Mouse (Mus musculus): Measurements from ENCODE around the gene Tssc4. TPM values are rescaled to one million over a fixed set of nuclear protein-coding genes. Genes with fewer than 3 reads are reported as not detected.

Gene Tssc4
- 98.9 and 100 TPM in 2 replicates for polyA plus RNA-seq (2015; fragmentation: Nextera tagmentation; extraction: Ambion mirVana)

- Histone ChIP-seq H3K27ac (ENCODE audit: low read length) (peak within 1 kb of the TSS; percentile 98), H3K4me1 (replicated peaks; ENCODE audit: control insufficient read depth, insufficient read depth, low read length) (peaks cover 22% of the 10 kb centered on the region), H3K9me3 (ENCODE audit: control insufficient read depth, low read length) (no peaks in the 10 kb centered on the region), H3K4me2 (ENCODE audit: low read depth, low read length) (peak within 1 kb of the TSS; percentile 90), H3K36me3 (ENCODE audit: control insufficient read depth, insufficient read depth, low read length) (peaks cover 37% of the 10 kb centered on the region), H3K27me3 (ENCODE audit: control insufficient read depth, insufficient read depth, low read depth, low read length) (no peaks in the 10 kb centered on the region), H3K4me3 (ENCODE audit: low read length) (peak within 1 kb of the TSS; percentile 78), H3K9ac (ENCODE audit: low read length) (peak within 1 kb of the TSS; percentile 96)
- ATAC-seq (ENCODE audit: low read depth), result peak; percentile 97
- under 1% methylated on average over 51 of the region's 51 CpGs for WGBS
These were observed at the start of gene Tssc4 for GRCm38 (mm10) chr7:143068882-143069591. Gene Tssc4 (plus strand): TSS chr7:143069249.

- H3K4me1 ChIP-seq (replicated peaks; ENCODE audit: control insufficient read depth, insufficient read depth, low read length), result peaks cover 21% of the 10 kb centered on the region
- H3K27me3 ChIP-seq (ENCODE audit: control insufficient read depth, insufficient read depth, low read depth, low read length), result no peaks in the 10 kb centered on the region
- H3K4me3 ChIP-seq (ENCODE audit: low read length), result no peak overlapping the region
- no peak overlapping the region for H3K9ac ChIP-seq (ENCODE audit: low read length)
- H3K4me2 ChIP-seq (ENCODE audit: low read depth, low read length), result no peak overlapping the region
- ATAC-seq (ENCODE audit: low read depth), result no peak
- H3K27ac ChIP-seq (ENCODE audit: low read length), result no peak overlapping the region
- no peaks in the 10 kb centered on the region for H3K9me3 ChIP-seq (ENCODE audit: control insufficient read depth, low read length)
- H3K36me3 ChIP-seq (ENCODE audit: control insufficient read depth, insufficient read depth, low read length), result no peaks in the 10 kb centered on the region; the same call in 1 of the 2 replicates
These were observed 49.0 kb upstream of the Tssc4 start for GRCm38 (mm10) chr7:143020040-143020439.

- WGBS, result 70% methylated on average over 3 of the region's 3 CpGs
- no peak overlapping the region for H3K4me3 ChIP-seq (ENCODE audit: low read length)
- H3K27ac ChIP-seq (ENCODE audit: low read length), result no peak overlapping the region
- H3K4me1 ChIP-seq (replicated peaks; ENCODE audit: control insufficient read depth, insufficient read depth, low read length), result peaks cover 13% of the 10 kb centered on the region
- no peak overlapping the region for H3K4me2 ChIP-seq (ENCODE audit: low read depth, low read length)
- no peak overlapping the region for H3K9ac ChIP-seq (ENCODE audit: low read length)
- H3K27me3 ChIP-seq (ENCODE audit: control insufficient read depth, insufficient read depth, low read depth, low read length), result no peaks in the 10 kb centered on the region
- H3K9me3 ChIP-seq (ENCODE audit: control insufficient read depth, low read length), result no peaks in the 10 kb centered on the region
- no peaks in the 10 kb centered on the region; the same call in 1 of the 2 replicates for H3K36me3 ChIP-seq (ENCODE audit: control insufficient read depth, insufficient read depth, low read length)
- no peak for ATAC-seq (ENCODE audit: low read depth)
These were observed 48.3 kb upstream of the Tssc4 start for GRCm38 (mm10) chr7:143020764-143021163.

- no peak for ATAC-seq (ENCODE audit: low read depth)
- Histone ChIP-seq H3K36me3 (ENCODE audit: control insufficient read depth, insufficient read depth, low read length) (no peaks in the 10 kb centered on the region; the same call in 1 of the 2 replicates), H3K9ac (ENCODE audit: low read length) (no peak overlapping the region), H3K4me1 (replicated peaks; ENCODE audit: control insufficient read depth, insufficient read depth, low read length) (peaks cover 5% of the 10 kb centered on the region), H3K4me2 (ENCODE audit: low read depth, low read length) (no peak overlapping the region), H3K9me3 (ENCODE audit: control insufficient read depth, low read length) (no peaks in the 10 kb centered on the region), H3K27me3 (ENCODE audit: control insufficient read depth, insufficient read depth, low read depth, low read length) (no peaks in the 10 kb centered on the region), H3K4me3 (ENCODE audit: low read length) (no peak overlapping the region), H3K27ac (ENCODE audit: low read length) (no peak overlapping the region)
- 44% methylated on average over 5 of the region's 5 CpGs for WGBS
These were observed 47.5 kb upstream of the Tssc4 start for GRCm38 (mm10) chr7:143021356-143022164.

DNA sequence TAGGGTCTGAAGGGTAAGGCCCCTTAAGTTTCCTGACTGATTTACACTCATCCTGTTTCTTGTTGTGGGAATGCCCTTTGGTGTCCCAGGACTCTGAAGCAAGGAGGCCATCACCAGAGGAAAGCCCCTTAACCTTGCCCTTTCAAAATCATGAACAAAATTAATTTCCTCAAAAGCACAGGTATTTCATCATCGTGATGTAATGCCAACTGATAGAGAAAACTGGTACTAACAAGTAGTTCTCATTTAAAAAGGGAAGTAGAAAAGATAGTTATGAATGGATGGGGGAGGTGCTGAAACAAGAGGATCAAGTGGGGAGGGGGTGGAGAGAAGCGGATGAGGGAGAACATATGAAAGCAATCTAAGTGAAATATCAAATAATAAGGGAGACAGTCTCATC, 45.5 kb upstream of the Tssc4 start:
- Histone ChIP-seq H3K9me3 (ENCODE audit: control insufficient read depth, low read length) (no peaks in the 10 kb centered on the region), H3K4me2 (ENCODE audit: low read depth, low read length) (no peak overlapping the region), H3K4me3 (ENCODE audit: low read length) (no peak overlapping the region), H3K27me3 (ENCODE audit: control insufficient read depth, insufficient read depth, low read depth, low read length) (no peaks in the 10 kb centered on the region), H3K4me1 (replicated peaks; ENCODE audit: control insufficient read depth, insufficient read depth, low read length) (peaks cover 8% of the 10 kb centered on the region), H3K27ac (ENCODE audit: low read length) (no peak overlapping the region), H3K36me3 (ENCODE audit: control insufficient read depth, insufficient read depth, low read length) (no peaks in the 10 kb centered on the region; the same call in 1 of the 2 replicates), H3K9ac (ENCODE audit: low read length) (no peak overlapping the region)
- ATAC-seq (ENCODE audit: low read depth), result no peak
- 85% methylated on average over 2 of the region's 2 CpGs for WGBS

GRCm38 (mm10) chr7:143024293-143024692, 44.8 kb upstream of the Tssc4 start:
- ATAC-seq (ENCODE audit: low read depth), result no peak
- peaks cover 8% of the 10 kb centered on the region for H3K4me1 ChIP-seq (replicated peaks; ENCODE audit: control insufficient read depth, insufficient read depth, low read length)
- H3K27ac ChIP-seq (ENCODE audit: low read length), result no peak overlapping the region
- no peaks in the 10 kb centered on the region for H3K27me3 ChIP-seq (ENCODE audit: control insufficient read depth, insufficient read depth, low read depth, low read length)
- no peaks in the 10 kb centered on the region; the same call in 1 of the 2 replicates for H3K36me3 ChIP-seq (ENCODE audit: control insufficient read depth, insufficient read depth, low read length)
- 80% methylated on average over 1 of the region's 1 CpGs for WGBS
- no peak overlapping the region for H3K4me3 ChIP-seq (ENCODE audit: low read length)
- H3K4me2 ChIP-seq (ENCODE audit: low read depth, low read length), result no peak overlapping the region
- no peaks in the 10 kb centered on the region for H3K9me3 ChIP-seq (ENCODE audit: control insufficient read depth, low read length)
- H3K9ac ChIP-seq (ENCODE audit: low read length), result no peak overlapping the region

DNA sequence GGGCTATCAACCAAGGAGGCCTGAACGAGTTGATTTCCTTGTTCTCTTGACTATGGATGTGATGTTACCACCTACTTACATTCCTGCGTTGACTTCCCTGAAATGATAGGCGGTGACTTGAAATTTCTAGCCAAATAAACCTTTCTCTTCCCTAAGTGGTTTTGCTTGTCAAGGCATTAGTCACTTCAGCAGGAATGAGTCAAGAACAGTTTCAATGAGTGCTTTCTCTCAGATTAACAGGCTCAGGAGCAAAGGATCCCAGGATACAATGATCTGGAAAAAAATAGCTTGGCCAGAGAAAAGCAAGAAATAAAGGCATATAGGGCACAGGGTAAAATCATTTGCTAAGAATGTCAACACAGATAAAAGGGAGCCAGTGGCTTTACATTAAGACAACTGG, 43.6 kb upstream of the Tssc4 start:
- no peak overlapping the region for H3K4me2 ChIP-seq (ENCODE audit: low read depth, low read length)
- H3K9me3 ChIP-seq (ENCODE audit: control insufficient read depth, low read length), result no peaks in the 10 kb centered on the region
- H3K36me3 ChIP-seq (ENCODE audit: control insufficient read depth, insufficient read depth, low read length), result no peaks in the 10 kb centered on the region; the same call in 1 of the 2 replicates
- no peaks in the 10 kb centered on the region for H3K27me3 ChIP-seq (ENCODE audit: control insufficient read depth, insufficient read depth, low read depth, low read length)
- no peak overlapping the region for H3K27ac ChIP-seq (ENCODE audit: low read length)
- no peak for ATAC-seq (ENCODE audit: low read depth)
- WGBS, result 72% methylated on average over 3 of the region's 3 CpGs
- H3K9ac ChIP-seq (ENCODE audit: low read length), result no peak overlapping the region
- H3K4me1 ChIP-seq (replicated peaks; ENCODE audit: control insufficient read depth, insufficient read depth, low read length), result peaks cover 8% of the 10 kb centered on the region
- H3K4me3 ChIP-seq (ENCODE audit: low read length), result no peak overlapping the region

DNA sequence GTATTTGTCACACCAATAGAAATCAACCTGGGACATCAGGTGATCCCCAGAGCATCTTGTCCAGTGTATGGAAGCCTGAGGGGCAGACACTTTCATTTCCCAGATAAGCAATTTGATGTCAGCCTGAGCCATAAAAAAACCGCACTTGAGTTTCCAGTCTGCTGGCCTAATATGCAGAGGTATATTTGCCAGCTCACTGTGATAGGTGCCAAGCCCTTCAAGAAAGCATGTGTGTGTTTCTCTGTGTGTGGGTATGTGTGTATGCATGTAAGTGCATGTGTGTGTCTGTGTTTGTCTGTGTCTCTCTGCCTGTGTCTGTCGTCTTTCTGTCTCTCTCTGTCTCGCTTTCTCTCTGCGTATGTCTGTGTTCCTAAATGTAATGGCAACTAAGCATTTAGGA, 41.9 kb upstream of the Tssc4 start:
- H3K27ac ChIP-seq (ENCODE audit: low read length), result no peak overlapping the region
- no peaks in the 10 kb centered on the region; the same call in 1 of the 2 replicates for H3K36me3 ChIP-seq (ENCODE audit: control insufficient read depth, insufficient read depth, low read length)
- H3K9me3 ChIP-seq (ENCODE audit: control insufficient read depth, low read length), result no peaks in the 10 kb centered on the region
- H3K4me2 ChIP-seq (ENCODE audit: low read depth, low read length), result no peak overlapping the region
- peaks cover 13% of the 10 kb centered on the region for H3K4me1 ChIP-seq (replicated peaks; ENCODE audit: control insufficient read depth, insufficient read depth, low read length)
- H3K4me3 ChIP-seq (ENCODE audit: low read length), result no peak overlapping the region
- 76% methylated on average over 4 of the region's 4 CpGs for whole genome bisulfite sequencing
- ATAC-seq (ENCODE audit: low read depth), result no peak
- no peaks in the 10 kb centered on the region for H3K27me3 ChIP-seq (ENCODE audit: control insufficient read depth, insufficient read depth, low read depth, low read length)
- H3K9ac ChIP-seq (ENCODE audit: low read length), result no peak overlapping the region

- no peaks in the 10 kb centered on the region for H3K27me3 ChIP-seq (ENCODE audit: control insufficient read depth, insufficient read depth, low read depth, low read length)
- H3K27ac ChIP-seq (ENCODE audit: low read length), result no peak overlapping the region
- H3K4me3 ChIP-seq (ENCODE audit: low read length), result no peak overlapping the region
- H3K9me3 ChIP-seq (ENCODE audit: control insufficient read depth, low read length), result no peaks in the 10 kb centered on the region
- H3K36me3 ChIP-seq (ENCODE audit: control insufficient read depth, insufficient read depth, low read length), result no peaks in the 10 kb centered on the region
- H3K4me2 ChIP-seq (ENCODE audit: low read depth, low read length), result no peak overlapping the region
- H3K9ac ChIP-seq (ENCODE audit: low read length), result no peak overlapping the region
- H3K4me1 ChIP-seq (replicated peaks; ENCODE audit: control insufficient read depth, insufficient read depth, low read length), result peaks cover 13% of the 10 kb centered on the region
- ATAC-seq (ENCODE audit: low read depth), result peak; percentile 26; the same call in 1 of the 2 replicates
- WGBS, result 34% methylated on average over 1 of the region's 1 CpGs
These were observed 37.2 kb upstream of the Tssc4 start for GRCm38 (mm10) chr7:143031816-143032215.

All from lung, embryonic 16.5 days (tissue).